Mouse (Mus musculus) C2C12 (cell line): ENCODE measurements around the gene Ajap1.

Experiments used
- CEBPB ChIP-seq: IDR thresholded peaks from one replicate; pipeline ENCODE4 v1.6.1; 2011; ENCODE audit warnings: low read depth, mild to moderate bottlenecking, control low read depth, moderate library complexity
- CTCF ChIP-seq: IDR thresholded peaks from one replicate; pipeline ENCODE4 v1.5.1; 2011; ENCODE audit not compliant: control insufficient read depth, insufficient read depth, insufficient read length

- TF ChIP-seq CEBPB (no peak), CTCF (no peak)
These were observed 113.9 kb downstream of the Ajap1 start for GRCm38 (mm10) chr4:153368620-153369159.
